Mouse (Mus musculus) neural tube, embryonic 13.5 days (tissue): ENCODE results near the gene Atp8b4. TPM values are rescaled to one million over a fixed set of nuclear protein-coding genes. Genes with fewer than 3 reads are reported as not detected.

Experiments
- ATAC-seq: fragments of 200-750 bp; cut with Nextera tagmentation; 2 replicates; pipeline ENCODE4 v1.8.0; 2017; ENCODE audit warnings: low read depth, mild to moderate bottlenecking, moderate TSS enrichment, moderate library complexity
- H3K27ac ChIP-seq: fragments of 300-500 bp; sonication (generic); replicated peaks from 2 replicates; pipeline ENCODE4 v1.5.1; 2015; ENCODE audit warnings: moderate library complexity, mild to moderate bottlenecking, inconsistent platforms
- H3K27me3 ChIP-seq: fragments of 300-500 bp; sonication (generic); 2 replicates; pipeline ENCODE4 v1.6.1; 2015; ENCODE audit warnings: mild to moderate bottlenecking, inconsistent platforms
- H3K36me3 ChIP-seq: fragments of 300-500 bp; sonication (generic); 2 replicates; pipeline ENCODE4 v1.6.1; 2015; ENCODE audit warnings: mild to moderate bottlenecking, inconsistent platforms
- H3K4me1 ChIP-seq: fragments of 300-500 bp; sonication (generic); replicated peaks from 2 replicates; pipeline ENCODE4 v1.6.1; 2015; ENCODE audit warnings: inconsistent platforms
- H3K4me2 ChIP-seq: fragments of 300-500 bp; sonication (generic); 2 replicates; pipeline ENCODE4 v1.6.1; 2015; ENCODE audit warnings: inconsistent platforms, mild to moderate bottlenecking, moderate library complexity
- H3K4me3 ChIP-seq: fragments of 300-500 bp; sonication (generic); 2 replicates; pipeline ENCODE4 v1.5.1; 2015; ENCODE audit warnings: mild to moderate bottlenecking, inconsistent platforms
- H3K9ac ChIP-seq: fragments of 300-500 bp; sonication (generic); 2 replicates; pipeline ENCODE4 v1.6.1; 2015; ENCODE audit warnings: moderate library complexity, mild to moderate bottlenecking, inconsistent platforms
- H3K9me3 ChIP-seq: fragments of 300-500 bp; sonication (generic); 2 replicates; pipeline ENCODE4 v1.6.1; 2016; ENCODE audit warnings: inconsistent platforms
- WGBS: fragments of 180-500 bp; shearing (Covaris S2); methylation state at CpG from one replicate; pipeline ENCODE4 v1.1.7; 2015; 5-methylcytosine and 5-hydroxymethylcytosine counted together
- polyA plus RNA-seq: library from polyadenylated mRNA; unstranded; fragments of >200 nt; fragmentation: Nextera tagmentation; extraction: Ambion mirVana; gene quantifications from 2 replicates; pipeline ENCODE4 v1.2.1, GENCODE M21; 2015

Atp8b4 gene
- polyA plus RNA-seq, 1 experiment from 2014 or later: not detected

DNA sequence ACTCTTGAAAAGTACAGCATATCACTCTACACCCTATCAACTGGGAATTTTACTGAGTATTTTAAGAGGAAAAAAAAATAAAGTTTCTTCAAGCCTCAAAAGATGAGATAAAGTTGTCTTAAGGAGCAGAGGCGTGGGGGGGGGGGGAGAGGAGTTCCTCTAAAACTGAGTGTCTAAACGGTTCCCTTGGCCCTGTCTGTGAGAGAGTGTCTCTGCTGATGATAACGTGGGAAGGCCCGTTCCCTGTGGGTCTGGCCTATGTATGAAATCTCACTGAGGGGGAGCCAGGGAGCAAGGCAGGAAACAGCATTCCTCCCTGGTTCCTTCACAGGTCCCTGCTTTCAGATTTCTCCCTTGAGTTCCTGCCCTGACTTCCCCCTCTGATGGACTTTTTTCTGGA, 130.7 kb downstream of the Atp8b4 start:
- 63% methylated on average over 4 of the region's 4 CpGs for WGBS

DNA sequence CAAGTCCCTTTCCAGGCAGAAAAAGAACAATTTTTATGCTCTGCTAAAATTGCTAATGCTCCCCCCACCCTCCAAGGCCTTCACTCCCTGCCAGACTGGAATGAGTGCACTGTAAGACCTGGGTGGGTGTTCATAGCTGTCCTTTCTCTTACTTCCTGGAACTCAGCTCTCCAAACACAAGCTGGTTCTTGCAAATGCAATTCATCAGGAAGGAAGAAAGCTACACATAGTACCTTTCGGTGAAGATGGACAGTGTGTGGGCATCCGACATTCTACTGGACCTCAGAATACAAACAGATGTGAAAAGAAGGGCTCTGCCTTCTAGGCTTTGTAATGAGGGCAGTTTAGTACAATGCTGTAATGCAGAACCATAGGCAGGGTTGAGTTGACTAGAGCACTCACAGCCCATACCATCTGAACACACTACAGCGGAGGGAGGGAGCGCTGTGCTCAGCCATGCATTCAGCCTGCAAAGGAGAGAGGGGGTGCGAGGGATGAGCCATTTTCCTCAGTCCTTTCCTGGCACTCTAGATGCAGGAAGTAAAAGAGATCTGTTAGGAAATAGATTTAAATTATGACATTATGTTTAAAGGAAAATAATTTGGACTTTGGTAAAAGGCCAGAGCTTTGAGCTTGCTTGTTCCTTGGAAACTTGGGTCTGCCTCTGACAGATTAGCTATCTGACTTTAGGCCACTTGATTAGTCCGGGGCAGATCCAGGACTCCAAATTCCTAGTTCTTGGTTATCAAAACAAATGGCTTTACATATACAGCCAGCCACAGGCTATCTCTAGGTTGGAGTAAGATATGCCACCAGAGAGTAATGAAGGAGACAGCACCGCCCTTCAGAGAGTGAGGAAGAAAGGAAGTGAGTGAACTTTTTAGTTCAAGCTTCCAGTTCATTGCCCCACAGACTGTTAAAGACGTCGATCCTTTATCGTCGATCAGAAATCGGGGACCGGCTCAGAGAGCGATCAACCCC, 136.4 kb downstream of the Atp8b4 start:
- WGBS: 87% methylated on average over 14 of the region's 14 CpGs
- Histone ChIP-seq H3K4me3 (no peak overlapping the region), H3K9ac (no peak overlapping the region), H3K36me3 (no peaks in the 10 kb centered on the region), H3K9me3 (no peaks in the 10 kb centered on the region), H3K4me1 (0 out of 2 replicates have a peak, but pooled peaks cover 9% of the 10 kb centered on the region), H3K27me3 (no peaks in the 10 kb centered on the region), H3K4me2 (no peak overlapping the region), H3K27ac (no peak overlapping the region)
- no peak for ATAC-seq

More for the DNA sequence above, 130.7 kb downstream of the Atp8b4 start:
- H3K9me3 ChIP-seq: no peaks in the 10 kb centered on the region
- no peak overlapping the region for H3K4me3 ChIP-seq
- H3K4me2 ChIP-seq: no peak overlapping the region
- no peak for ATAC-seq
- no peak overlapping the region for H3K27ac ChIP-seq
- H3K27me3 ChIP-seq: no peaks in the 10 kb centered on the region
- H3K9ac ChIP-seq: no peak overlapping the region
- H3K36me3 ChIP-seq: no peaks in the 10 kb centered on the region
- H3K4me1 ChIP-seq: no peaks in the 10 kb centered on the region

DNA sequence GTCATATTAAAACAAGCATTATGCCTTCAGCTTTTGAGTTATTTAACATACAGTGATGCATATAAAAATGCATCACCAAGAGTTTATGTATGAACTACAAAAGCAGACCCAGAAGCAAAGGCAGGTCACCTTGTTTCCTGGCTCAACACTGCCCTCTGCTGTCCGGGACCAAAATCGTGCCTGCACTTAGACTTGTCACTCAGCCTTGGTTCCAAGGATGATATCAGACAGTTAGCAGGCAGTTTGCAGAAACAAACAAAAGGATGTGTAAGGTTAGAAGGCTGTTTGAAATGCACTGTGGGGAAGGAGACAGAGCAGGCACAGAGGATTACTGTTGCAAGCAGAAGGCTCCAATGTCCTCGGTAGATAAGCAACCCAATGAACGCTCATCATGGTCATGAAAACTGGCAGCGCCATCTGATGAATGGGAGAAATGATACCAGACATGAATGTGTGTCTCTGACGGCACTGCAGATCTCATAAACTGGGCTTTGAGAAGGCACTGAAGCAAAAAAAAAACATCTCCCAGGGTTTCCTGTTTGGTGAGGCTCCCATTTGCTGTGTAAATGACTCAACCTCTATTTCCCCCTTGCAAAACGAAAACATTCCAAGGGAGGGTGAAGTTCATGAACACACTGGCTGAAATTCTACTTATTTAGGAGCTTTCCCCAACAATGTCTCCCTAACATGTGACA, 137.3 kb downstream of the Atp8b4 start:
- Histone ChIP-seq H3K27me3 (no peaks in the 10 kb centered on the region), H3K4me2 (no peak overlapping the region), H3K27ac (no peak overlapping the region), H3K9me3 (no peaks in the 10 kb centered on the region), H3K9ac (no peak overlapping the region), H3K36me3 (no peaks in the 10 kb centered on the region), H3K4me3 (no peak overlapping the region), H3K4me1 (0 out of 2 replicates have a peak, but pooled peaks cover 9% of the 10 kb centered on the region)
- 53% methylated on average over 7 of the region's 7 CpGs for WGBS
- 0 out of 2 replicates have a peak, but pooled peaks have one; percentile 63 for ATAC-seq

DNA sequence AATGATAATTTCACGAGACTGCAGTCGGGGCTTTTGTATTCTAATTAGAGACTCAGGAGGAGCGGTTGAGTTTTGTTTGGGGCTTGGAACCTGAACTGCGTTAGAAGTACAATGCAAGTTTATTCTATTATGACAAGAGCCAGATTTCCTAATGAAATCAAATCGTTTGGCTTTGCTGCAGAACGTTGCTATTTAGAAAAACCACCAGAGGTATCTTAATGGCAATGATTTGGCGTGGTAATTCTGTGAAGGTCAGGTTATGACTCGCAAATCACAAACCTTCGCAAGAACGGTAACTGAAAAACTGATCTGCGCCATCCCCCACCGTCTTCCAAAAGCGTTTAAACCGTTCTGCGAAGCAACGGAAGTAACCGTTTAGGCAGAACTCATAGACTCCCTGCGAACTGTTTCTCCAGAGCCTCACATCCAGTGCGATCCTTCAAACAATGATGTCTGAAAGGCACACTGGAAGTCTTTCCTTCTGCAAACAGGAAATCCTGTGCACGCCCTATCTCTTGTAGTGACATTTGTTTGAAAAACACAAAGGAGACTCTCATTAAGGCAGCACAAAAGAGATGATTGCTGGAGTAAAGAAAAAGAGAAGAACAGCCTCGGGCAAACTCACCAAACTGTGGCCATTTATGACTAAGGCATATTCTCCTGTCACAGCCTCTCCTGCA, 139.2 kb downstream of the Atp8b4 start:
- Histone ChIP-seq H3K9ac (no peak overlapping the region), H3K4me2 (peak overlapping the region; percentile 14; the same call in 1 of the 2 replicates), H3K4me1 (0 out of 2 replicates have a peak, but pooled peaks cover 9% of the 10 kb centered on the region), H3K36me3 (no peaks in the 10 kb centered on the region), H3K4me3 (no peak overlapping the region), H3K27ac (no peak overlapping the region), H3K27me3 (no peaks in the 10 kb centered on the region), H3K9me3 (no peaks in the 10 kb centered on the region)
- 52% methylated on average over 21 of the region's 21 CpGs for WGBS
- ATAC-seq: no peak

DNA sequence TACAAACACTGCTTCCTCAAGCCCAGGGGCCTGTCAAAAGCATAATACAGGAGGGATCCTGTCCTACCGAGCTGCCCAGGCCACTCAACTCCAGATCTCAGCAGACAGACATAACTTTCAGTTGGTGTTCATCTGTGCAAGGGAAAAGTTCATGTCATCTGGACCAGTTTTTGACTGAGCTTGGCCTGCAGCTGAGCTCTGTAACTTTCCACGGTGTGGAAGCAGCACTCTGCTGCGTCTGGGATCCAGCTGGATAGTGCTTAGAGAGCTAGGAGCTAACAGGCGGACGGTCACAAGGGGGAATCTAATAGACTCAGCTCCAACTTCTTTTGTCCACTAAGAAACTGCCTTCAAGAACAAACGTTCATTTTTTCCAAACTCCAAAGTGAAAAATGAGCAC, 139.8 kb downstream of the Atp8b4 start:
- Histone ChIP-seq H3K27me3 (no peaks in the 10 kb centered on the region), H3K4me2 (no peak overlapping the region), H3K4me3 (no peak overlapping the region), H3K9me3 (no peaks in the 10 kb centered on the region), H3K36me3 (no peaks in the 10 kb centered on the region), H3K4me1 (0 out of 2 replicates have a peak, but pooled peaks cover 9% of the 10 kb centered on the region), H3K9ac (no peak overlapping the region), H3K27ac (no peak overlapping the region)
- ATAC-seq: no peak
- 49% methylated on average over 6 of the region's 6 CpGs for whole genome bisulfite sequencing

DNA sequence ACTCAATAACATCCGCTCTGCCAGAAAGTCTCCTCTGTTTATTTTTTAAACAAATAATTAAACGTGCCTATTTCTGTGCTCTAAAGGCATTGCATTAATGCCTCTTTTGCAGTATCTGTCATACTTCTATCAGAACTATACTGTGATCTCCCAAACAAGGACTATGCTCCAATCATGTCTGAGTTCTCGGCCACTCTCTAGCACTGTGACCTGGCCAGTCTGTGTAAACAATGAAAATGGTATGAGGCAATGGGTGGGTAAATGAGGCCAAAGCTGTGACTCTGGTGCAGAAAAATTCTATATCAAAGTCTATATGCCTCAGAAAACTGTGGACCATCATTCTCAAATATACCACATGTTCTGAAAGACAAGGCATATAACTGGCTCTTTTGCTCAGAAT, 140.5 kb downstream of the Atp8b4 start:
- H3K4me3 ChIP-seq: no peak overlapping the region
- H3K36me3 ChIP-seq: no peaks in the 10 kb centered on the region
- H3K4me2 ChIP-seq: no peak overlapping the region
- 92% methylated on average over 3 of the region's 3 CpGs for WGBS
- ATAC-seq: no peak
- no peak overlapping the region for H3K27ac ChIP-seq
- H3K9me3 ChIP-seq: no peaks in the 10 kb centered on the region
- H3K9ac ChIP-seq: no peak overlapping the region
- H3K27me3 ChIP-seq: no peaks in the 10 kb centered on the region
- 0 out of 2 replicates have a peak, but pooled peaks cover 9% of the 10 kb centered on the region for H3K4me1 ChIP-seq

DNA sequence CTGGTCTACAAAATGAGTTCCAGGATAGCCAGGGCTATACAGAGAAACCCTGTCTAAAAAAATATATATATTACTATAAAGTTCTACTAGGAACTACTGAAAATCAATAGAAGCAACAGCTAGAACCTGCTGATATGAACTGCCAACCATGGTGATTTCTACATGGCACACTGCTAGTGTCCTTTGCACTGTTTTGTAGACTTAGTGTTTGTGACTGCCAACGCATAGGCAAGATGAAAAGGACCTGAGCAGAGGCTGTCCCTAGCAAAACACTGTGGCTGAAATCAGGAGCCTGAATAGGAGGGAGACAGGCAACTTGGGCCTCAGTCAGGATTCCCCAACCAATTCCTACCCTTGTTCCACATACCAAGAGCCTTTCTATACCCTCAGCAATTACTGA, 141.2 kb downstream of the Atp8b4 start:
- no peaks in the 10 kb centered on the region for H3K27me3 ChIP-seq
- H3K4me1 ChIP-seq: 0 out of 2 replicates have a peak, but pooled peaks cover 9% of the 10 kb centered on the region
- no peak overlapping the region for H3K4me2 ChIP-seq
- 97% methylated on average over 1 of the region's 1 CpGs for WGBS
- no peak overlapping the region for H3K4me3 ChIP-seq
- H3K9me3 ChIP-seq: no peaks in the 10 kb centered on the region
- H3K27ac ChIP-seq: no peak overlapping the region
- no peaks in the 10 kb centered on the region for H3K36me3 ChIP-seq
- H3K9ac ChIP-seq: no peak overlapping the region
- ATAC-seq: no peak

DNA sequence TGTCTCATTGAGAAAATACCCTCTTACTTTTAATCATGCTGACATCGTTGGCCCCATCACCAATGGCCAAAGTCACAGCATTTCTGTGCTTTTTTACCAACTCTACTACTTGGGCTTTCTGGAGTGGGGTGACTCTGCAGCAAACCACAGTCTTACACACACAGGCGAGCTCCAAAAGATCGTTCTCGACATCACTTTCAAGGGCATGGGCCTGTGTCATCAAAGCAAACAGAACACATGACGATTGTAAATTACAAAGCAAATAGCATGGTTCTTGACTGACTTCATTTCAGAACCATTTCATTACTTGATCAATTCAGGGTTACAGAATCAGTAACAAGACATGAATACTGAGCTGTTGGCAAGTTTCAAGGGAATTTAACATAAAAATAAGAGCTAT, 141.7 kb downstream of the Atp8b4 start:
- H3K27ac ChIP-seq: no peak overlapping the region
- H3K4me1 ChIP-seq: 0 out of 2 replicates have a peak, but pooled peaks cover 9% of the 10 kb centered on the region
- no peaks in the 10 kb centered on the region for H3K9me3 ChIP-seq
- no peak overlapping the region for H3K4me3 ChIP-seq
- no peaks in the 10 kb centered on the region for H3K36me3 ChIP-seq
- H3K9ac ChIP-seq: no peak overlapping the region
- no peak for ATAC-seq
- 91% methylated on average over 5 of the region's 5 CpGs for WGBS
- no peaks in the 10 kb centered on the region for H3K27me3 ChIP-seq
- H3K4me2 ChIP-seq: no peak overlapping the region

DNA sequence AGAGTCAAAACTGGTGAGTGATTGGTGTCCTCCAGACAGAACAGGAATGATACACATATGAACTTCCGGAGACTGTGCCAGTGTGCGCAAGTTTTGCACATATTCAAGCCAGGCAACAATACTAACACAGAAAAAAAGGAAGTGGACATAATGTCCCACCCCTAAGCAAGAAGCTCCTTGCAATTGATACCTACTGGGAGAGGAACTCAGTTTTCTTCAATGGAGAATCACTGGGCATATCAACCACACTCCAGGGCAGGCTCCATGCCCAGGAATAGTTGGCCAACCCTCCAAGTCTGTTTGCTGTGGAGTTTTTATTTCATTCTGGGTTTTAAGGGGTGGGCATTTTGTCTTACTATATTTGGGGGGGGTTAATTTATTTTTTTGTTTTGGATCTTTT, 145.2 kb downstream of the Atp8b4 start:
- no peak overlapping the region for H3K4me2 ChIP-seq
- no peak overlapping the region for H3K27ac ChIP-seq
- no peaks in the 10 kb centered on the region for H3K27me3 ChIP-seq
- no peak overlapping the region for H3K9ac ChIP-seq
- no peaks in the 10 kb centered on the region for H3K4me1 ChIP-seq
- ATAC-seq: no peak
- WGBS: 91% methylated on average over 2 of the region's 2 CpGs
- H3K4me3 ChIP-seq: no peak overlapping the region
- H3K36me3 ChIP-seq: no peaks in the 10 kb centered on the region
- H3K9me3 ChIP-seq: no peaks in the 10 kb centered on the region

DNA sequence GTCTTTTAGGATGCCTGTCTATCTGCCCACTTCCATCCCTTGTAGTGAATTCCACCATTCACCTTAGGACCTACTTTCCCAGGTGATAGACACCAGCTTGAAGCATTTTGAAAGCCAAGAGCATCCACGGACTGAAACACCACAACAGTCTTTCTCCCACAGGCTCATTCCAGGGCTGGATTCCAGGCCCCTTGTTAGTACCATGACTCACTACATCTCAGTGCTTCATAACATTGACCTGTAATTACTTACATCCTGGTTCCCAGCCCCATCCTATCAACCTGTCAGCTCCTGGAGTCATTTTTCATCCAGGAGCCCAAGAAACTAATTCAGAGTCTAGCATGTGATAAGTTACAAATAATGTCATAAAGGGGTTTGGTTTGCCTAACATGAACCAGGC, 148.7 kb downstream of the Atp8b4 start:
- 82% methylated on average over 1 of the region's 1 CpGs for WGBS
- Histone ChIP-seq H3K27me3 (no peaks in the 10 kb centered on the region), H3K4me2 (no peak overlapping the region)

DNA sequence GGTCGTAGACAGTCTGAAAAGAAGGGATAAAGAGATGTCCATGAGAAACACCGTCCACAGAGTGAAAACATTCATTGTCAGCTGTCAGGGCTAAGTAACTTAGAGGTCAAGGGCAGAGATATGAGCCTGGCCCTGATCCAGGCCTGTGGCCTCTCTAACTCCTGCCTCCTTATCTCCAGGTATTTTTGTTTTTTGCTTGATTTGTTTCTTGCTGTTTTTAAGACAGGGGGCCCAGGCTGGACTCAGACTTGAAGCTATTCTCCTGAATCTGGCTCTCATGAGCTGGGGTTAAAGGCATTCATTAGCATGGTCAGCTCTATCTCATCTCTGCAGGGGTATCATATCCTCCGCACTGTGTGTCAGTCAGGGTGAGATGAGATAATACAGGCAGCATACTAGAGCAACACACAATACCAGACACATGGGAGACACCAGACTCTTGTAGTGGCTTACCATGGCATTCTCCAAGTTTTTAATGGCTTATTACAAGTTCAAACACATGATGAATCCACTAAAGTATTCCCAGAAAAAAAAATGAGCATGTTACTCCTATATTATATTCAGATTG, 157.4 kb downstream of the Atp8b4 start:
- Histone ChIP-seq H3K4me1 (no peaks in the 10 kb centered on the region), H3K36me3 (no peaks in the 10 kb centered on the region), H3K27me3 (no peaks in the 10 kb centered on the region), H3K9ac (no peak overlapping the region), H3K4me3 (no peak overlapping the region), H3K9me3 (no peaks in the 10 kb centered on the region), H3K4me2 (no peak overlapping the region), H3K27ac (no peak overlapping the region)
- 79% methylated on average over 3 of the region's 3 CpGs for WGBS
- ATAC-seq: no peak

More for the DNA sequence above, 148.7 kb downstream of the Atp8b4 start:
- no peaks in the 10 kb centered on the region for H3K36me3 ChIP-seq
- ATAC-seq: no peak
- no peaks in the 10 kb centered on the region for H3K4me1 ChIP-seq
- H3K9ac ChIP-seq: no peak overlapping the region
- H3K4me3 ChIP-seq: no peak overlapping the region
- H3K9me3 ChIP-seq: no peaks in the 10 kb centered on the region
- H3K27ac ChIP-seq: no peak overlapping the region
